ENCODE assay signal across 8 mouse cellular contexts in the genomic region with DNA sequence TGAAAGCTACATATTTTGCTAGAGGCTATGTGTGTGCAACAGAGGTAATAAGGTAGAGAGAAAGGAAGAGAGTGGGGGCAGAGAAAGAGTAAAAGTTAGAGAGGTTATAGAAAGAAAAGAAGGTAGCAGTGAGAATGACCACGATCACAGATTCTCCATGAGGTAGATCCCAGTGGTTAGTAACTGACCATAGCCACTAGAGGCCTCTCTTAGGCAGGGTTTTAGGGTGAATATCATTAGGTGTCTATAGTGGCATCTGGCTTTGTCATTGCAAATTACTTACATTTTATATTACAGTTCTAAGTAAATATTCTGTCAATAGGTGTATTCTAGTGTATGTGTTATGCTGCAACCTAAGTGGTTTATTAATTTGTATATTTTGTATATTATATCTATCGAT.
DNase-seq lines count a peak whose midpoint lies in the region; ATAC-seq and TF ChIP-seq lines count a peak whose summit lies in the region.

No protein-coding gene starts in this region.

- TF ChIP-seq CTCF in lung, postnatal 0 days (IDR thresholded peaks at IDR 0.05): peak; percentile 79
- no peak for TF ChIP-seq CTCF in lung, adult 2 months (IDR thresholded peaks at IDR 0.05; ENCODE audit: insufficient read depth, low read length)

- no peak overlapping the region for H3K27ac ChIP-seq in lung, postnatal 0 days (ENCODE audit: low read length)
- no peak overlapping the region for H3K27ac ChIP-seq in neural tube, embryonic 13.5 days (replicated peaks)

- no peaks in the 10 kb centered on the region for H3K9me3 ChIP-seq in lung, postnatal 0 days (ENCODE audit: low read length)
- H3K9me3 ChIP-seq in neural tube, embryonic 13.5 days: no peaks in the 10 kb centered on the region

- no peaks in the 10 kb centered on the region for H3K4me1 ChIP-seq in lung, postnatal 0 days (ENCODE audit: insufficient read depth, low read depth, low read length)
- no peaks in the 10 kb centered on the region for H3K4me1 ChIP-seq in lung, adult 2 months (ENCODE audit: control insufficient read depth, insufficient read depth, low read length)
- no peaks in the 10 kb centered on the region for H3K4me1 ChIP-seq in neural tube, embryonic 13.5 days (replicated peaks)

- H3K9ac ChIP-seq in lung, postnatal 0 days (replicated peaks; ENCODE audit: low read depth): no peak overlapping the region
- H3K9ac ChIP-seq in neural tube, embryonic 13.5 days: no peak overlapping the region

- TF ChIP-seq EP300 in lung, postnatal 0 days (IDR thresholded peaks at IDR 0.05): no peak

- peak; percentile 38; the same call in 1 of the 2 replicates for ATAC-seq in lung, postnatal 0 days
- peak; percentile 53; the same call in 1 of the 2 replicates for ATAC-seq in neural tube, embryonic 13.5 days (ENCODE audit: low read depth)

- H3K4me2 ChIP-seq in lung, postnatal 0 days (replicated peaks; ENCODE audit: low read depth, low read length): no peak overlapping the region
- no peak overlapping the region for H3K4me2 ChIP-seq in neural tube, embryonic 13.5 days

- no peaks in the 10 kb centered on the region for H3K27me3 ChIP-seq in lung, postnatal 0 days (replicated peaks; ENCODE audit: insufficient read depth, low read length)
- no peaks in the 10 kb centered on the region for H3K27me3 ChIP-seq in neural tube, embryonic 13.5 days

- no peak for TF ChIP-seq POLR2A in lung, adult 2 months (IDR thresholded peaks at IDR 0.05; ENCODE audit: borderline replicate concordance, extremely low read depth, low read depth, low read length)

- no peaks in the 10 kb centered on the region for H3K36me3 ChIP-seq in lung, postnatal 0 days (ENCODE audit: insufficient read depth, low read length)
- H3K36me3 ChIP-seq in neural tube, embryonic 13.5 days: no peaks in the 10 kb centered on the region

- DNase-seq in cerebellum, postnatal 14 days: peak; percentile 36 to 50
- no peak for DNase-seq in cerebellum, adult 9-11 months
- DNase-seq in lung, postnatal 0 days (ENCODE audit: low spot score): peak; percentile 61
- no peak for DNase-seq in lung, adult 2 months
- DNase-seq in heart, postnatal 4 days: peak; percentile 18
- DNase-seq in thymus, postnatal 10 days (ENCODE audit: low spot score in 2 of 2): no peak
- no peak for DNase-seq in testis, postnatal 10 days (ENCODE audit: low spot score)

- 57% methylated on average over 2 of the region's 2 CpGs for WGBS in lung, postnatal 0 days
- 61% methylated on average over 2 of the region's 2 CpGs for WGBS in lung, adult 2 months
- 66% methylated on average over 2 of the region's 2 CpGs for WGBS in neural tube, embryonic 13.5 days

- H3K4me3 ChIP-seq in lung, postnatal 0 days (ENCODE audit: low read depth, low read length): no peak overlapping the region
- H3K4me3 ChIP-seq in lung, adult 2 months (replicated peaks; ENCODE audit: extremely low read depth, low read depth, low read length): no peak overlapping the region
- H3K4me3 ChIP-seq in neural tube, embryonic 13.5 days: no peak overlapping the region

Comparison
In these comparisons a context has a peak if more than half of its experiments do, and no peak if none do; other contexts are left out.
1. DNase-seq: peak in cerebellum, postnatal 14 days (2 of 2), lung, postnatal 0 days (single experiment) and heart, postnatal 4 days (single experiment); none in cerebellum, adult 9-11 months (single experiment), lung, adult 2 months (single experiment), thymus, postnatal 10 days (0 of 2) and testis, postnatal 10 days (single experiment).